Mouse (Mus musculus): ENCODE results near the gene Nlgn1.

DNA sequence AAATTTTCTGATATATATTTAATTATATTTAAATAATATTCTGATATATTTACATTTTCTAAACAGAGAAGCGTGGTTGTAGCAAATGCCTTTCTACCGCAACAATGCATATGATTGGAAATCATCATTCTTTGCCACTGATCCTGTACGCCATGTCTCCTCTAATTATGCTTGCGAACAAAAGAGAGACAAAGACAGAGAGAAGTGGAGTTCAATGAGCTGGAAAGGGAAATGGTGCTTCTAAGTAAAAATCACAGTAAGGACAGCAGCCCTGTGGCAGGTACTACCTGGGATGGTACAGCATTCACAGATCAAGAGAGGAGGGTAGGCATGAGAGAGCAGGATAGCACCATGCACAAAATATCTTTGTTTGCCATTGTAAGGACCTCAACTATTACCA, 156.9 kb downstream of the Nlgn1 start:
- TF ChIP-seq MAX (IDR thresholded peaks at IDR 0.05; ENCODE audit: low read depth) (no peak), POLR2A (IDR thresholded peaks at IDR 0.05; ENCODE audit: insufficient read length, low read depth) (no peak), E2F4 (IDR thresholded peaks at IDR 0.05; ENCODE audit: insufficient read depth) (no peak), USF1 (IDR thresholded peaks at IDR 0.05; ENCODE audit: low read depth) (no peak), POLR2AphosphoS2 (IDR thresholded peaks at IDR 0.05; ENCODE audit: insufficient read length, low read depth) (no peak), MYOG (IDR thresholded peaks at IDR 0.05; ENCODE audit: control insufficient read depth in 1 of 3, insufficient read depth in 1 of 3, insufficient read length in 2 of 3, low read depth in 2 of 3) (no peak), CEBPB (IDR thresholded peaks at IDR 0.05; ENCODE audit: insufficient read depth, poor library complexity, severe bottlenecking) (no peak), TCF12 (IDR thresholded peaks at IDR 0.05; ENCODE audit: insufficient read depth, poor library complexity, severe bottlenecking) (no peak), SRF (IDR thresholded peaks at IDR 0.05; ENCODE audit: control insufficient read depth, insufficient read length, low read depth) (no peak)
